Mouse (Mus musculus) adrenal gland, postnatal 4 days (tissue): ENCODE results near the gene Btbd35f8. TPM values are rescaled to one million over a fixed set of nuclear protein-coding genes. Genes with fewer than 3 reads are reported as not detected.
"Not testable (repeated sequence)": the region's sequence is repeated elsewhere in the genome, so short reads cannot be mapped to it uniquely, and the experiment has no call there.

Experiments used
- DNase-seq, 2 experiments: peaks; one replicate each; pipeline ENCODE4 v3.0.0; 2021 to 2022; ENCODE audit warnings: low spot score in 2 of 2, mixed read lengths in 2 of 2
- long read RNA-seq, 2 experiments: library from polyadenylated mRNA; stranded (forward); transcript quantifications; one replicate each; pipeline ENCODE4 v2.0.0; 2021
- total RNA-seq, 2 experiments: library from RNA; stranded (reverse); gene quantifications; 2 replicates each; pipeline ENCODE4 v1.2.3; 2021

The Btbd35f8 gene
- not detected for total RNA-seq
- long read RNA-seq, experiment 1, result 0 reads
- long read RNA-seq, experiment 2, result 0 reads

DNA sequence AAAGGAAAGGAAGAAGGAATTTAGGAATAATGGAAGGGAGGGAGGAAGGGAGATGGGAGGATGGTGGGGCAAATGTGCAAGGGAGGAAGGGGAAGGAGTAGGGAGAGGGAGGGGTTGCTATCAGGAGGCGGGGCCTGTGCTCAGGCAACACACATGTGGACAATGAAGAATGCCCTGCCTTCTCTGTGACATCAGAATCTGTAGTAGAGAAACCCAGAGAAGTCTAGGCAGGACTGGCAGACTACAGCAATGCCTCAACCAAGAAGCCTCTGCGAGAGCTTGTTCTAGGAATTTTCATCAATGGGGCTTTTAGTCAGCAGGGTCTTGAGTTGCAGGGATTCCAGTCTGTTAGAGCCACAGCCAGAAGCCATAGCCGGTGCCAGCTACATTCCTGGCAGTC lies at the start of gene Btbd35f8:
Gene Btbd35f8, plus strand, starts transcription at position 301 of the 400 bp plus-strand sequence.
- not testable (repeated sequence) for DNase-seq

Other genes with a start within 250 kb of the Btbd35f8 start
- gene Spin2g, start 211.8 kb upstream of the Btbd35f8 start, total RNA-seq, result not detected